Mouse (Mus musculus) testis, adult 2 months (tissue): ENCODE data around the gene Slc22a19. TPM values are rescaled to one million over a fixed set of nuclear protein-coding genes. Genes with fewer than 3 reads are reported as not detected.

ENCODE experiments used
- H3K27ac ChIP-seq: fragments of 200-500 bp; 2 replicates; pipeline ENCODE4 v1.5.1; 2012; ENCODE audit warnings: low read depth, low read length; ENCODE audit not compliant: control insufficient read depth, insufficient read depth
- H3K27me3 ChIP-seq: fragments of 200-500 bp; 2 replicates; pipeline ENCODE4 v1.6.1; 2012; ENCODE audit warnings: mild to moderate bottlenecking, low read length, moderate library complexity; ENCODE audit not compliant: control insufficient read depth, insufficient read depth
- H3K36me3 ChIP-seq: fragments of 200-500 bp; 2 replicates; pipeline ENCODE4 v1.6.1; 2012; ENCODE audit warnings: mild to moderate bottlenecking, low read length; ENCODE audit not compliant: control insufficient read depth, insufficient read depth
- H3K4me1 ChIP-seq: fragments of 200-500 bp; 2 replicates; pipeline ENCODE4 v1.6.1; 2012; ENCODE audit warnings: low read length; ENCODE audit not compliant: control insufficient read depth, insufficient read depth
- H3K4me3 ChIP-seq: fragments of 200-500 bp; 2 replicates; pipeline ENCODE4 v1.5.1; 2012; ENCODE audit warnings: low read depth, mild to moderate bottlenecking, low read length, moderate library complexity, mixed read lengths; ENCODE audit not compliant: control insufficient read depth
- CTCF ChIP-seq: fragments of 200-500 bp; IDR thresholded peaks from 2 replicates; pipeline ENCODE4 v1.5.1; 2012; ENCODE audit warnings: low read depth, mild to moderate bottlenecking, inconsistent platforms, low read length, moderate library complexity; ENCODE audit not compliant: control insufficient read depth, insufficient read depth, insufficient replicate concordance
- POLR2A ChIP-seq: fragments of 200-500 bp; IDR thresholded peaks from 2 replicates; pipeline ENCODE4 v1.6.1; 2012; ENCODE audit warnings: low read depth, mild to moderate bottlenecking, inconsistent platforms, low read length, moderate library complexity; ENCODE audit not compliant: control insufficient read depth
- polyA plus RNA-seq: library from polyadenylated mRNA; depleted of rRNA; stranded (reverse); fragments of >200 nt; gene quantifications from 2 replicates; pipeline ENCODE4 v1.2.3, GENCODE M21; 2012; rRNA removed

The Slc22a19 gene
- polyA plus RNA-seq, 1 experiment, result 0.06 TPM

- TF ChIP-seq CTCF (no peak), POLR2A (no peak)
- no peaks in the 10 kb centered on the region for H3K36me3 ChIP-seq
- no peak overlapping the region for H3K4me3 ChIP-seq
- H3K27me3 ChIP-seq, result no peaks in the 10 kb centered on the region
- no peaks in the 10 kb centered on the region for H3K4me1 ChIP-seq
- no peak overlapping the region for H3K27ac ChIP-seq
Measured at GRCm38 (mm10) chr19:7633786-7634185, 77.3 kb downstream of the Slc22a19 start.

- Histone ChIP-seq H3K36me3 (no peaks in the 10 kb centered on the region), H3K4me1 (no peaks in the 10 kb centered on the region), H3K4me3 (no peak overlapping the region), H3K27ac (no peak overlapping the region), H3K27me3 (no peaks in the 10 kb centered on the region)
- TF ChIP-seq CTCF (no peak), POLR2A (no peak)
Measured at GRCm38 (mm10) chr19:7633021-7633420, 78.1 kb downstream of the Slc22a19 start.

Other genes starting within 250 kb of the Slc22a19 start
- gene Rtn3, start 228.0 kb downstream of the Slc22a19 start, polyA plus RNA-seq, result 70.5 and 88.7 TPM in 2 replicates
- gene Atl3, start 217.3 kb downstream of the Slc22a19 start, polyA plus RNA-seq, result 188 and 193 TPM in 2 replicates
- 2.1 and 2.3 TPM in 2 replicates for gene Pla2g16, start 153.9 kb downstream of the Slc22a19 start, polyA plus RNA-seq
- 0.37 and 0.53 TPM in 2 replicates for gene Lgals12, start 104.1 kb downstream of the Slc22a19 start, polyA plus RNA-seq
- gene Hrasls5, start 98.8 kb downstream of the Slc22a19 start, polyA plus RNA-seq, result 2,582 and 2,785 TPM in 2 replicates
- not detected in 2 replicates for gene Slc22a26, start 91.4 kb upstream of the Slc22a19 start, polyA plus RNA-seq